Mouse (Mus musculus): ENCODE measurements around the gene Spdye4c.

The Spdye4c gene

GRCm38 (mm10) chr2:128590909-128591308 lies at the start of gene Spdye4c:
TSS of gene Spdye4c (plus strand) at chr2:128591209.
- no peak for DNase-seq (ENCODE audit: inconsistent age in 2 of 2, low spot score in 1 of 2)

- no peak for DNase-seq (ENCODE audit: inconsistent age in 2 of 2, low spot score in 1 of 2)
Measured at GRCm38 (mm10) chr2:128543495-128543894, 47.5 kb upstream of the Spdye4c start.

GRCm38 (mm10) chr2:128544421-128545137 lies 46.4 kb upstream of the Spdye4c start:
- peak; percentile 14 to 67 for DNase-seq (ENCODE audit: inconsistent age in 2 of 2, low spot score in 1 of 2)

- no peak for DNase-seq (ENCODE audit: inconsistent age in 2 of 2, low spot score in 1 of 2)
Measured at GRCm38 (mm10) chr2:128545447-128545846, 45.6 kb upstream of the Spdye4c start.

GRCm38 (mm10) chr2:128547079-128547478 lies 43.9 kb upstream of the Spdye4c start:
- no peak for DNase-seq (ENCODE audit: inconsistent age in 2 of 2, low spot score in 1 of 2)

GRCm38 (mm10) chr2:128548262-128548661 lies 42.7 kb upstream of the Spdye4c start:
- DNase-seq (ENCODE audit: inconsistent age in 2 of 2, low spot score in 1 of 2), result no peak

GRCm38 (mm10) chr2:128549561-128549960 lies 41.4 kb upstream of the Spdye4c start:
- DNase-seq (ENCODE audit: inconsistent age in 2 of 2, low spot score in 1 of 2), result peak; percentile 35 to 40

GRCm38 (mm10) chr2:128549963-128550362 lies 41.0 kb upstream of the Spdye4c start:
- DNase-seq (ENCODE audit: inconsistent age in 2 of 2, low spot score in 1 of 2), result peak in 1 of 2 experiments; percentile 34

GRCm38 (mm10) chr2:128552080-128552791 lies 38.8 kb upstream of the Spdye4c start:
- DNase-seq (ENCODE audit: inconsistent age in 2 of 2, low spot score in 1 of 2), result no peak

GRCm38 (mm10) chr2:128552798-128553720 lies 38.0 kb upstream of the Spdye4c start:
- no peak for DNase-seq (ENCODE audit: inconsistent age in 2 of 2, low spot score in 1 of 2)

- no peak for DNase-seq (ENCODE audit: inconsistent age in 2 of 2, low spot score in 1 of 2)
Measured at GRCm38 (mm10) chr2:128555082-128555481, 35.9 kb upstream of the Spdye4c start.

- DNase-seq (ENCODE audit: inconsistent age in 2 of 2, low spot score in 1 of 2), result no peak
Measured at GRCm38 (mm10) chr2:128564195-128564594, 26.8 kb upstream of the Spdye4c start.

GRCm38 (mm10) chr2:128565904-128566303 lies 25.1 kb upstream of the Spdye4c start:
- no peak for DNase-seq (ENCODE audit: inconsistent age in 2 of 2, low spot score in 1 of 2)

GRCm38 (mm10) chr2:128566304-128567147 lies 24.5 kb upstream of the Spdye4c start:
- peak in 1 of 2 experiments; percentile 46 for DNase-seq (ENCODE audit: inconsistent age in 2 of 2, low spot score in 1 of 2)

GRCm38 (mm10) chr2:128568018-128568417 lies 23.0 kb upstream of the Spdye4c start:
- DNase-seq (ENCODE audit: inconsistent age in 2 of 2, low spot score in 1 of 2), result peak; percentile 14 to 62

GRCm38 (mm10) chr2:128568490-128568889 lies 22.5 kb upstream of the Spdye4c start:
- no peak for DNase-seq (ENCODE audit: inconsistent age in 2 of 2, low spot score in 1 of 2)

GRCm38 (mm10) chr2:128571001-128571400 lies 20.0 kb upstream of the Spdye4c start:
- no peak for DNase-seq (ENCODE audit: inconsistent age in 2 of 2, low spot score in 1 of 2)

GRCm38 (mm10) chr2:128572726-128573624 lies 18.0 kb upstream of the Spdye4c start:
- peak; percentile 78 to 94 for DNase-seq (ENCODE audit: inconsistent age in 2 of 2, low spot score in 1 of 2)

- no peak for DNase-seq (ENCODE audit: inconsistent age in 2 of 2, low spot score in 1 of 2)
Measured at GRCm38 (mm10) chr2:128582881-128583280, 8.1 kb upstream of the Spdye4c start.
